Mouse (Mus musculus) testis, adult 2 months (tissue): ENCODE data around the gene Upp2.

ENCODE experiments used
- CTCF ChIP-seq: fragments of 200-500 bp; IDR thresholded peaks from 2 replicates; pipeline ENCODE4 v1.5.1; 2012; ENCODE audit warnings: low read depth, mild to moderate bottlenecking, inconsistent platforms, low read length, moderate library complexity; ENCODE audit not compliant: control insufficient read depth, insufficient read depth, insufficient replicate concordance
- POLR2A ChIP-seq: fragments of 200-500 bp; IDR thresholded peaks from 2 replicates; pipeline ENCODE4 v1.6.1; 2012; ENCODE audit warnings: low read depth, mild to moderate bottlenecking, inconsistent platforms, low read length, moderate library complexity; ENCODE audit not compliant: control insufficient read depth

DNA sequence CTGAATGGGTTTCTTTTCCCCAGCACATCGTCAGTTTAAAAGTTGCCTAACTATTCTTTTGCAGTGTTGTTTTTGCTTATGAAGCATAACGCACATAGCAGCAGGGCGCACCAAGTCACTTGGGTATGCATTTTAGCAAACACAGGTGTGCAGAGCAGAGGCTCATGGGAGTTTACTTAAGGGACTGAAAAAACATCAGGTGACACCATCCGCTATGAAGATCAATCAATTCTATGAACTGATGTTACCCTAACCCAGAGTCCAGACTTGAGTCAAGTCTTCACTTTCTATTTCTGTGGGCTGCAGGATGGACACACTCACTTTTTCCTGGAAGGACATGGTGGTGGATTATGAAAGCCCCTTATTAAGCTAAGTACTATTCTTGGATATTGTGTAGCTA lies 174.9 kb downstream of the Upp2 start:
- TF ChIP-seq POLR2A: no peak
- no peak for TF ChIP-seq CTCF
